Mouse (Mus musculus) ES-Bruce4 (cell line): ENCODE data around the gene Bcr. TPM values are rescaled to one million over a fixed set of nuclear protein-coding genes. Genes with fewer than 3 reads are reported as not detected.

Experiments used
- H3K27ac ChIP-seq: 2 replicates; pipeline ENCODE4 v1.5.1; 2012; ENCODE audit warnings: low read length, inconsistent platforms; ENCODE audit not compliant: insufficient read depth
- H3K27me3 ChIP-seq: 2 replicates; pipeline ENCODE4 v1.6.1; 2012; ENCODE audit warnings: mild to moderate bottlenecking, low read length, inconsistent platforms; ENCODE audit not compliant: control insufficient read depth, poor library complexity, insufficient read depth, severe bottlenecking
- H3K36me3 ChIP-seq: 2 replicates; pipeline ENCODE4 v1.6.1; 2012; ENCODE audit warnings: inconsistent platforms, mild to moderate bottlenecking, low read length, moderate library complexity; ENCODE audit not compliant: control insufficient read depth, poor library complexity, insufficient read depth, severe bottlenecking
- H3K4me1 ChIP-seq: one replicate; pipeline ENCODE4 v1.8.1; 2011; ENCODE audit warnings: low read length; ENCODE audit not compliant: control insufficient read depth, insufficient read depth
- H3K4me3 ChIP-seq: 2 replicates; pipeline ENCODE4 v1.5.1; 2011; ENCODE audit warnings: low read depth, mild to moderate bottlenecking, low read length
- H3K9ac ChIP-seq: 2 replicates; pipeline ENCODE4 v1.6.1; 2012; ENCODE audit warnings: low read depth, mild to moderate bottlenecking, inconsistent platforms; ENCODE audit not compliant: poor library complexity, severe bottlenecking
- H3K9me3 ChIP-seq: replicated peaks from 2 replicates; pipeline ENCODE4 v1.6.1; 2012; ENCODE audit warnings: mild to moderate bottlenecking, low read length, inconsistent platforms; ENCODE audit not compliant: control insufficient read depth, poor library complexity, insufficient read depth, severe bottlenecking
- CTCF ChIP-seq: IDR thresholded peaks from one replicate; pipeline ENCODE4 v1.8.1; 2011; ENCODE audit warnings: low read depth, low read length
- EP300 ChIP-seq: IDR thresholded peaks from 2 replicates; pipeline ENCODE4 v1.6.1; 2011; ENCODE audit warnings: low read depth, low read length; ENCODE audit not compliant: insufficient read depth
- POLR2A ChIP-seq: IDR thresholded peaks from one replicate; pipeline ENCODE4 v1.8.1; 2011; ENCODE audit warnings: low read length; ENCODE audit not compliant: insufficient read depth
- polyA plus RNA-seq: library from polyadenylated mRNA; stranded (reverse); fragments of >200 nt; gene quantifications from 2 replicates; pipeline ENCODE4 v1.2.4, GENCODE M21; 2011; ENCODE audit warnings: low read depth; ENCODE audit not compliant: missing spikeins, insufficient read depth, insufficient read length

The Bcr gene
- polyA plus RNA-seq, 1 experiment: 22.9 TPM

DNA sequence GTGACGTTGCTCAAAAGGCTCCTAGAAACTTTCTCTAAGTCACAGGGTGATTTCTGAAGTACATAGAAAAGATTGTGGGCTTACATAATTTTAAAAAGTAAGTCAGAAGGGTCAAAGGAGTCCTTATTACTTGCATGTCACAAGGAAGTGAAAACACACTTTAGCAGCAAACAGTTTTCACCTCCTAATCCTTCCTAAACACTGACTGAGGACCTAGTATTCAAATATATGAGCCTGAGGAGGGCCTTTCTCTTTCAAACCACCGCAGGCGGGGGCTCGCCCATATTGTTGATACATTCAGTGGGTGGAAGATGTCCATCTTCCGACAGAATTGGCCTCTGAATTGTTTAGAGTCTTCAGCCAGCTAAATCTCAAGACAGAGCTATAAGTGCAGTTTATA, 59.8 kb downstream of the Bcr start:
- H3K4me1 ChIP-seq: peaks cover 8% of the 10 kb centered on the region
- TF ChIP-seq EP300: no peak
- H3K9ac ChIP-seq: no peak overlapping the region
- no peaks in the 10 kb centered on the region for H3K27me3 ChIP-seq
- H3K9me3 ChIP-seq: no peaks in the 10 kb centered on the region
- H3K36me3 ChIP-seq: no peaks in the 10 kb centered on the region
- no peak overlapping the region for H3K27ac ChIP-seq
- no peak overlapping the region for H3K4me3 ChIP-seq

DNA sequence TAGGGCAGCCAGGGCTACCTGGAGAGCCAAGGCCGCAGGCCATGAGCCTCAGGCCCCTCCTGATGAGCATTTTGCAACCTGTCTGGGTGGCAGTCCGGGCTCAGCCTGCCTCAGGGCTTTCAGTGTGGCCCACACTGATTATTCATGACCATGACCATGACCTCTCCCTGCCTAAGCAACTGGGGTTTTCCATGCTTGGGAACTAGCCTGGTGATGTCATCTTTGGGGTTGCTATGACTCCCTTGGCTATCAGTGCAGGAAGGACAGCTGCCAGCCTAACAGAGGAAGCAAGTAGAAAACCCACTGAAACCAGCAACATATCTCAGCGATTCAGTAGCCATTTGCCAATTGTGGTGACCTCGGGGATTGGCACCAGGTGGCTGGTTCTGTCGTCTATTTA, 60.6 kb downstream of the Bcr start:
- H3K36me3 ChIP-seq: no peaks in the 10 kb centered on the region
- no peaks in the 10 kb centered on the region for H3K9me3 ChIP-seq
- H3K9ac ChIP-seq: no peak overlapping the region
- H3K27ac ChIP-seq: no peak overlapping the region
- peaks cover 8% of the 10 kb centered on the region for H3K4me1 ChIP-seq
- H3K27me3 ChIP-seq: no peaks in the 10 kb centered on the region
- H3K4me3 ChIP-seq: no peak overlapping the region
- TF ChIP-seq CTCF (no peak), POLR2A (no peak), EP300 (no peak)

DNA sequence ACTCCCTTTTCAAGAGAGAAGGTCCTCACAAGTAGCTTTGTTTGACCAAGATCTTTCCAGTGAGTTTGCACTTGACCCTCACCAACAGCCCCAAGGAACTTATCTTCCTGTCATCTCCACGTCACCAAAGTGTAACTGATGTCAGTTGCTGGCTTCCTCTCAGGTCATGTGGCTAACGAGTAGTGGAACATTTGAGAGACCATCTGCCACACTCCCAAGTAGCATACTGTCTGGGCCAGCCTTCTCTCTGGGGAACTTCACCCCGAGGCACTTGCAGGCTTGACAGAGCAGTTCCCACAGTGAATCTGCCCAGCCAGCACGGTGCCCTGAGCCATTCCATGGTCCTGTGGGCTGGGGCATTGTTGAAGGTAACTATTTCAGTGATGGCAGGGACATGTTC, 65.2 kb downstream of the Bcr start:
- Histone ChIP-seq H3K9ac (no peak overlapping the region), H3K27ac (no peak overlapping the region), H3K9me3 (no peaks in the 10 kb centered on the region), H3K4me3 (no peak overlapping the region), H3K27me3 (no peaks in the 10 kb centered on the region), H3K36me3 (no peaks in the 10 kb centered on the region), H3K4me1 (no peaks in the 10 kb centered on the region)
- TF ChIP-seq CTCF (no peak), POLR2A (no peak), EP300 (no peak)

DNA sequence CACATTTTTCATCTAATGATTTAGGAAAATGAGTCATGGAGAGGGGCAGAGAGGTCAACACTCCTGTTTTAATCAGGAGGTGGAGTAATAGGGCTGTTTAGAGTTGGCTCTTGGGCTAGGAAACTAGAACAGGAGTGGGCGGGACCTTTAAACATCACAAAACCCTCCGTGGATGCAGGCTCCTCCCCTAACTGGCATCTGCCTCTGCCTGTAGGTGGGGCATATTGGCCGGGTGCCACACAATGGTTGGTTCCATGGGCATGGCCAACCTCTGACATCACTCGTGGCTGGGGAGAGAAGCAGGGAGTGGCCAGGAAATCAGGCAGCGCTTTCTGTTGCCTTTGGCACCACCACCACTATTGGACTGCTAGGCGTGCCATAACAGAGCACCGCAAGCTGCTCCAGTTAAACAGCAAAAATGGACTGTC, 68.9 kb downstream of the Bcr start:
- no peaks in the 10 kb centered on the region for H3K9me3 ChIP-seq
- no peak overlapping the region for H3K9ac ChIP-seq
- TF ChIP-seq CTCF: no peak
- no peak for TF ChIP-seq POLR2A
- no peak for TF ChIP-seq EP300
- no peak overlapping the region for H3K4me3 ChIP-seq
- H3K36me3 ChIP-seq: no peaks in the 10 kb centered on the region
- no peak overlapping the region for H3K27ac ChIP-seq
- no peaks in the 10 kb centered on the region for H3K4me1 ChIP-seq
- H3K27me3 ChIP-seq: no peaks in the 10 kb centered on the region

DNA sequence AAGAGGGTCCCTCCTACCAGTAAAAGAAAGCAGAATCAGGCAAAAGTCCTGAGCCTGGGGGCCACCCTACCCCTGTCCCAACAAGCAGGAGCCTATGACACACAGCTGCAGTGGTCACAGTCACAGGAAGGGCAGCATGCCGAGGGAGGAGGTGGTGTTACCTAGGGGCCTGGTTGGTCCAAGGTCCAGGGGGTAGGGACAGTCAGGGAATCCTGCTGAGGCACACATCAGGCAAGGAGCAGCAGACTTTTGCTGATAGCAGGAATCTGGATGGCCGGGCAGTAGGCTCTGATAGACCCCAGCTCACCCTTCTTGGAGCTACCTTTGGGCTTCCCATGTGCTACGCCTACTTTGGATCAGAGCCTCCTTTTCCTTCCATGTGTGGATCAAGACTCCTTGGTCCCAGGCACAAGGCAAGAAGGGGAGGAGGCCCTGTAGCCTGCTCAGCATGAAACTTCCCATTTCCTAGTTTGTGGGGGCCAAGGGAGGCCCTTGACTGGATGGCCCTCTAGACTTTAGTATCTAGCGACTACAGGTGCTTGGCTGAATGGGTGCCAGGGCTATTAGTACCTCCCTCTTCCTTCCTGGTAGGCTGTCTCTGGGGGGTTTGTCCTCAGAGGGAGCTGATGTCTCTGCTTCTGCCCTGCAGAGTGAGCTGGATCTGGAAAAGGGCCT, 70.1 kb downstream of the Bcr start:
- H3K4me3 ChIP-seq: no peak overlapping the region
- H3K36me3 ChIP-seq: no peaks in the 10 kb centered on the region

DNA sequence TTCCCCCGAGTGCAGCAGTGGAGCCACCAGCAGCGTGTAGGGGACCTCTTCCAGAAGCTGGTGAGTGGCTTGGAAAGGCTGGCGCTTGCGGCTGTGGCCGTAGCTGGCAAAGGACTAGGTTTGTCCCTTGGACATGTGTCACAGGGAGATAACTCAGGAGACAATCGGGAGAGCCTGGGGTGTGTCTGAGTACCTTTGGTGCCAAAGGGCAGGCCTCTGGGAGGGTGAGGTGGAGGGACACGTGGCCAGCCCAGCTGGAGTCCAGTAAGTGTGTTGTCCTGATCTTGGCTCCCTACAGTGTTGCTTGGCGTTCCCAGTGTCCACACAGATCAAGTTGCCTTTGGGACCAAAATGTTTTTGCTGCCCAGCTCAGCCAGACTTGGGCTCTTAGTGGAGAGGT, 71.2 kb downstream of the Bcr start:
- no peaks in the 10 kb centered on the region for H3K36me3 ChIP-seq
- no peak overlapping the region for H3K4me3 ChIP-seq
- no peaks in the 10 kb centered on the region for H3K9me3 ChIP-seq
- H3K9ac ChIP-seq: no peak overlapping the region
- TF ChIP-seq CTCF (no peak), EP300 (no peak), POLR2A (no peak)
- H3K4me1 ChIP-seq: no peaks in the 10 kb centered on the region
- H3K27ac ChIP-seq: no peak overlapping the region
- H3K27me3 ChIP-seq: no peaks in the 10 kb centered on the region

More for the DNA sequence above, 70.1 kb downstream of the Bcr start:
- TF ChIP-seq POLR2A (no peak), CTCF (no peak), EP300 (no peak)
- no peaks in the 10 kb centered on the region for H3K4me1 ChIP-seq
- no peak overlapping the region for H3K27ac ChIP-seq
- no peaks in the 10 kb centered on the region for H3K27me3 ChIP-seq
- no peaks in the 10 kb centered on the region for H3K9me3 ChIP-seq
- H3K9ac ChIP-seq: no peak overlapping the region
